Mouse (Mus musculus): ENCODE measurements at regions not wholly inside any gene's neighbourhood (a gene's known extent, or its start where the extent isn't known, plus 50 kb on each side); places are given as distances from the start of the nearest gene placed in this dataset.

DNA sequence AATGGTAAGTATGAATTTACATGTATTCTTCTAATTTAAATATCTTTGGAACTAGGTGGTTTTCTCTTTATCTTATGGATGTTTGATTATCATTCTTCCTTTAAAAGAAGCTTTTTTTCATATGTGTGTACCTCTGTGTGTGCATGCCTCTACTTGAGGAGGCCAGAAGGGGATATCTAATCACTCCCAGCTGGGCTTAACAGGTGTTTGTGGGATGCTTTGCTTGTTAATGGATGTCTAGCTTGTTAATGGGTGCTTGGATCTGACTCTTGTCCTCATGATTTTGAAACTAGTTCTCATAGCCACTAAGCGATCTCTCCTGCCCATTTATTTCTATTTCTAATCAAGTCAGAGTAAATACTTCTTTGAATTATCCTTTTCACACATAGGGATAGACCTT is 408.8 kb upstream of the Meis1 start:
- Histone ChIP-seq H3K9ac (ENCODE audit: low read length) (no peak overlapping the region), H3K27me3 (ENCODE audit: control insufficient read depth, insufficient read depth, low read length) (no peaks in the 10 kb centered on the region), H3K27ac (ENCODE audit: low read depth, low read length) (no peak overlapping the region), H3K4me2 (ENCODE audit: low read depth, low read length, severe bottlenecking) (no peak overlapping the region), H3K9me3 (ENCODE audit: control insufficient read depth, low read length) (no peaks in the 10 kb centered on the region), H3K4me1 (replicated peaks; ENCODE audit: control insufficient read depth, insufficient read depth, low read length) (no peaks in the 10 kb centered on the region), H3K36me3 (ENCODE audit: control insufficient read depth, insufficient read depth, low read length) (no peaks in the 10 kb centered on the region), H3K4me3 (ENCODE audit: low read depth, low read length) (no peak overlapping the region)
- ATAC-seq (replicated peaks; ENCODE audit: low FRiP score): no peak
- WGBS: 93% methylated on average over 1 of the region's 1 CpGs
- no peak for DNase-seq (ENCODE audit: low spot score)

DNA sequence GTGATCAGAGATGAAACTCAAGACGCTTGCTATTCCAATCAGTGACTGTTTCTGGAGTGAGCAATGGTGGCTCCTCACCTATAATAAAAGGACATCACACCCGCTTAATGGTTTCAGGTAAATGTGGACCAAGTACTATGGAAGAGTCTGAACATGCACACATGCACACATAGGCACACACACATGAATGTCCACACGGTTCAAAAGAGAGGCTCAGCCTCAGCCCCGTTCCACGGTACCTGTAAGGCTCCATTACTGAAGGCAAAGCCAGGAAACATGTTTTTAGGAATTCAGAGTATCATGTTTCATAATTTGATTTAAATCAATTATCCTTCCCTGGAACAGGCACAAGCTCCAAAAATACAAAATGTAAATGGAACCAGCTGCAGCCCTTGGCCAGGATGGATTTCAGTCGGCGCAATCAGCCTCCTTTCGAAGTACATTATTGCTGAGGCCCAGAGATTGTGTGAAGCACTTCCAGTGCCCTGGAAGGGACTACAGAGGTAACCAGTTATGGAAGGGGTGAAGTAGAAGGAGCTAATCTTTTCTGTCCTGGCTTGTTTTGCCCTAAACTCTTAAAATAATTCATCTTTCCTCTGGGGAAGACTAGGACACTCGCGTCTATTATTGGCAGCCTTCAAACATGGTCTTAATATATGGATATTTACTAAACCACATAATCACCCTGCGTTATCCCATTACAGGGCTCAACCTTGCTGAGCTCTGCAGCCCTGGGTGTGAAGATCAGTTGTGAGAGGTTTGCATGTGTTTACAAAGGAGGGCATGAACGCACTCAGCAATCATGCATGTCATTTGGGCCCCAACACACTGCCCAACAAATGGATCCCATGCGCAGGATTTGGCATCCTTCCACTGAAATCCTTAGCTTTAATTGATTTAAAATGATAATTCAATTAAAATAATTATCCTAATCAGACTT is 415.2 kb upstream of the Meis1 start:
- no peak for ATAC-seq (replicated peaks; ENCODE audit: low FRiP score)
- WGBS: 87% methylated on average over 13 of the region's 13 CpGs

DNA sequence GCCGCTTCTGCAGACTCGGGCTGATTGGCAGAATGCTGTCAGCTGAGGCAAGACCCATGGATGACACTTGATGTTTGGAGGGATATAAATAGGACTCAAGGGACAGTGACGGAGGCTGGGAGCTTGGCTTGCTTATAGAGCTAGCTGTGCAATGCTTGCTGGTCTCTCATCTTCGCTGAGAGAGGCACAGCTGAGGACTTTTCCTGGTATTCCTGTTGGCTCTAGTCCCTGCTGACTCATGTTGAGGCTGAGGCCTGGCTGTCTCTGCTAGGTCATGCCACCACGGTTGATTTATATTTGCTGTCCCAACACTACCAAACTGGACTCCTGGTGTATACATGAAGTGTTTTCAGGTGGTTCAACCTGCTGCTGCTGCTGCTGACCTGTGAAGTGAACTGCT is 419.6 kb upstream of the Meis1 start:
- ATAC-seq (replicated peaks; ENCODE audit: low FRiP score) (no peak), DNase-seq (ENCODE audit: low spot score) (no peak)
- Histone ChIP-seq H3K27ac (ENCODE audit: low read depth, low read length) (no peak overlapping the region), H3K9ac (ENCODE audit: low read length) (no peak overlapping the region), H3K27me3 (ENCODE audit: control insufficient read depth, insufficient read depth, low read length) (no peaks in the 10 kb centered on the region), H3K4me2 (ENCODE audit: low read depth, low read length, severe bottlenecking) (no peak overlapping the region), H3K4me1 (replicated peaks; ENCODE audit: control insufficient read depth, insufficient read depth, low read length) (no peaks in the 10 kb centered on the region), H3K4me3 (ENCODE audit: low read depth, low read length) (no peak overlapping the region), H3K9me3 (ENCODE audit: control insufficient read depth, low read length) (no peaks in the 10 kb centered on the region), H3K36me3 (ENCODE audit: control insufficient read depth, insufficient read depth, low read length) (no peaks in the 10 kb centered on the region)
- WGBS: 97% methylated on average over 5 of the region's 5 CpGs

More for the DNA sequence above, 415.2 kb upstream of the Meis1 start:
- Histone ChIP-seq H3K27ac (ENCODE audit: low read depth, low read length) (no peak overlapping the region), H3K4me1 (replicated peaks; ENCODE audit: control insufficient read depth, insufficient read depth, low read length) (no peaks in the 10 kb centered on the region), H3K4me3 (ENCODE audit: low read depth, low read length) (no peak overlapping the region), H3K9me3 (ENCODE audit: control insufficient read depth, low read length) (no peaks in the 10 kb centered on the region), H3K4me2 (ENCODE audit: low read depth, low read length, severe bottlenecking) (no peak overlapping the region), H3K36me3 (ENCODE audit: control insufficient read depth, insufficient read depth, low read length) (no peaks in the 10 kb centered on the region), H3K27me3 (ENCODE audit: control insufficient read depth, insufficient read depth, low read length) (no peaks in the 10 kb centered on the region), H3K9ac (ENCODE audit: low read length) (no peak overlapping the region)
- no peak for DNase-seq (ENCODE audit: low spot score)

DNA sequence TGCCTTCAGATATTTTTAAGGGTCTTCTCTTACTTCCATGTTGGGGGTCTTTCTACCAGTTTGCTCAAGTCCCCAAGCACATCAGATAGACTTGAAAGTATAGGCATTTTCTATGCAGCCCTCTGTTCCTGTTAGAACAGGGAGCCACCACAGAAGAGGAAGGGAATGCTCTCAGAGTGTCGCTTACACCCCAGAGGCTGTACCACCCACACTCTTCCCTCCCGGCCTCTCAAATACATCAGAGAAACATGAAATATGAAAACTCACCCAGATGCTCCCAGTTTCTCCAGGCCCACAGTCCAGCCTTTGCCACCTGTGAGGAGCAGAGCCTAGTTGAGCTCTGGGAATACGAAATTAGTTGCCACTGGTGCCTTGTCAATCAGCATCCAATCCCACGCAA is 423.2 kb upstream of the Meis1 start:
- no peak overlapping the region for H3K27ac ChIP-seq (ENCODE audit: low read depth, low read length)

DNA sequence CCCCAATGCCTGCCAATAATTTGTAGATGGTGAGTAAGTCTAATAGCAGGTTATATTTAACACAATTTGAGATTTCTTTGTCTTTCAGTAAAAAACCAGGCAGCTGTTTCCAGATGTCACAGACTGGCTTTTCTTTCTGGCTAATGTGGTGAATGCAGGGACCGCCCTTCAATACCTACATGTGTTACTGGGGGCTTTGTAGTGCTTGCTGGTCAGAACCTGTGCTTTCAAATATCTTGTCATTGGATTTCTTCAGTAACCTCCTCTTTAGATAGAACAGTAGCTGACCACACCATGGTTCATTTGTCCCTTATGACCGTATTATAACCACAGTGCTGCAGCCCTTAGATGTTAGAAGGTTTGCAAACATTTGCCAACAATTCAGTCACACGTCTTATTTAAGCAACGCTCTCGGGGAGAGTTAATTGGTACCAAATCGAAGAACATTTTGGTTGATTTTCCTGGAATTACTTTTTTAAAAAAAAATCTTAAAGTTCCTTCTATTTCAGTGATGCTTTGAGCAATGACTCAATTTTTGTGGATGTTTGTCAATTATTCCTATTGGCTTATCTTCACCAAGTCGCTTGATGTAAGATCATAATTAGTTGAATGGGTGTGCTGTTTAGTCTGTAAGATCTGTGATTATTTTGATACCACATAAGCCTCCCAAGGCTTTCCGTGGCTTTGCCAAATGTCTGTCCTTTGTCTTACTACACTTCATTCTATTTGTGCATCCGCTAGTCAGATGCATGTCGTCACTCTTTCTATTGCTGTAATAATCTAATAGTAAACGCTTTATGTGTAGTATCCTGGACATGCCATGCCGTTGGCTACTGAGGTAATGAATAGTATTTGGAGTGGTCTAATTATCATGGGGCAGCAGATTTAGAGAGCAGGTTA is 436.9 kb upstream of the Meis1 start:
- no peaks in the 10 kb centered on the region for H3K36me3 ChIP-seq (ENCODE audit: control insufficient read depth, insufficient read depth, low read length)
- H3K4me3 ChIP-seq (ENCODE audit: low read depth, low read length): no peak overlapping the region
- DNase-seq (ENCODE audit: low spot score): no peak
- no peak overlapping the region for H3K9ac ChIP-seq (ENCODE audit: low read length)
- H3K27me3 ChIP-seq (ENCODE audit: control insufficient read depth, insufficient read depth, low read length): no peaks in the 10 kb centered on the region
- WGBS: 84% methylated on average over 12 of the region's 12 CpGs
- no peak overlapping the region for H3K4me2 ChIP-seq (ENCODE audit: low read depth, low read length, severe bottlenecking)
- no peak for ATAC-seq (replicated peaks; ENCODE audit: low FRiP score)
- no peaks in the 10 kb centered on the region for H3K9me3 ChIP-seq (ENCODE audit: control insufficient read depth, low read length)
- no peak overlapping the region for H3K27ac ChIP-seq (ENCODE audit: low read depth, low read length)
- no peaks in the 10 kb centered on the region for H3K4me1 ChIP-seq (replicated peaks; ENCODE audit: control insufficient read depth, insufficient read depth, low read length)

More for the DNA sequence above, 423.2 kb upstream of the Meis1 start:
- Histone ChIP-seq H3K9me3 (ENCODE audit: control insufficient read depth, low read length) (no peaks in the 10 kb centered on the region), H3K4me2 (ENCODE audit: low read depth, low read length, severe bottlenecking) (no peak overlapping the region), H3K4me3 (ENCODE audit: low read depth, low read length) (no peak overlapping the region), H3K27me3 (ENCODE audit: control insufficient read depth, insufficient read depth, low read length) (no peaks in the 10 kb centered on the region), H3K4me1 (replicated peaks; ENCODE audit: control insufficient read depth, insufficient read depth, low read length) (no peaks in the 10 kb centered on the region), H3K36me3 (ENCODE audit: control insufficient read depth, insufficient read depth, low read length) (no peaks in the 10 kb centered on the region), H3K9ac (ENCODE audit: low read length) (no peak overlapping the region)
- WGBS: 87% methylated on average over 4 of the region's 4 CpGs
- DNase-seq (ENCODE audit: low spot score) (no peak), ATAC-seq (replicated peaks; ENCODE audit: low FRiP score) (no peak)

DNA sequence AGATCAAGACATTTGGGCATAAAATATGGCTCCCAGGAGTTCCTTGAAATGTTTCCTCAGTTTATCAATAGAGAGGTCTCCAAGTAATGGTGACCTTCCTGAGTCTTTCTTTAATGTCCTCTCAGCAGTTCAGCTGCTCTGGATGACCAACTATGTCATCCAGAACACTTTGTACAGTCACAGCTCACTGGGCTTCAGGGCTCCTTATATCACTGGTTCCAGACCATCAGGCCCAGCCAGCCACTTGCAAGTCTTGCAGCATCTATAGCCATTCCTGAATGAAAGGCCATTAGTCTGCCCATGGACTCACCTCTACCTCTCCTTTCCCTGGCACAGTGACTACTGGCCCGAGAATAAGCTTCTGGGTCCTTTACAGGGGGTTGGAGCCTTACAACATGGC is 437.8 kb upstream of the Meis1 start:
- H3K4me2 ChIP-seq (ENCODE audit: low read depth, low read length, severe bottlenecking): no peak overlapping the region
- H3K9me3 ChIP-seq (ENCODE audit: control insufficient read depth, low read length): no peaks in the 10 kb centered on the region
- no peak overlapping the region for H3K9ac ChIP-seq (ENCODE audit: low read length)
- no peaks in the 10 kb centered on the region for H3K4me1 ChIP-seq (replicated peaks; ENCODE audit: control insufficient read depth, insufficient read depth, low read length)
- DNase-seq (ENCODE audit: low spot score): no peak
- 75% methylated on average over 1 of the region's 1 CpGs for WGBS
- ATAC-seq (replicated peaks; ENCODE audit: low FRiP score): no peak
- no peaks in the 10 kb centered on the region for H3K27me3 ChIP-seq (ENCODE audit: control insufficient read depth, insufficient read depth, low read length)
- H3K4me3 ChIP-seq (ENCODE audit: low read depth, low read length): no peak overlapping the region
- H3K36me3 ChIP-seq (ENCODE audit: control insufficient read depth, insufficient read depth, low read length): no peaks in the 10 kb centered on the region
- no peak overlapping the region for H3K27ac ChIP-seq (ENCODE audit: low read depth, low read length)

DNA sequence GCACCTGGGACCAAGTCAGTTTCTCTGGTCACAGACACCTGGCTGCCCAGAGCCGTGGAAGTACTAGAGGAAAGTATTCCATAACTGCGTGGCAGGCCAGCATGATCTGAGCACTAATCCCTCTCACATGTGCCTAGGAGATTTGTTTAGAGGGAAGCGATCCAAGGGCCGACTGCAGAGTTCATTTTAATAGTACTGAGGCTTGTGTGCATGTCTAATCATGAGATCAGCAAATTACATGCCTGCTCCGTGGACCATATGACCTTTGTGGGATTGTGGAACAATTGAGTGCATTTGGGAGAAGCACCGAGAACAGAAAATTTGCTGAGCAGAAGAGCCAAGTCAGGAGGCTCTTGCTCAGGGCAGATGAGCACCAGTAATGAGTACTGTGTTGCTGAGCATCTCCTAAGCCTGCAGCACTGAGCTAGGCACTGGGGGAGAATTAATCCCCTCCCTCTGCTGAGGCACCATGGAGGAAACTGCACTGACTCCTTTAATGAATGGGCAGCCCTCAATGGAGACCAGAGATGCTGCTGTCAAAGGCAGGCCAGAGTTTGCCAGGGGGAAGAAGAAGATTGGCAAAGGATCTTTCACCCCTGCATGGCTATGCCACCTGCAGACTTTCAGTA is 445.1 kb upstream of the Meis1 start:
- Histone ChIP-seq H3K9ac (ENCODE audit: low read length) (no peak overlapping the region), H3K36me3 (ENCODE audit: control insufficient read depth, insufficient read depth, low read length) (no peaks in the 10 kb centered on the region), H3K27me3 (ENCODE audit: control insufficient read depth, insufficient read depth, low read length) (no peaks in the 10 kb centered on the region), H3K4me3 (ENCODE audit: low read depth, low read length) (no peak overlapping the region), H3K4me2 (ENCODE audit: low read depth, low read length, severe bottlenecking) (no peak overlapping the region), H3K27ac (ENCODE audit: low read depth, low read length) (no peak overlapping the region), H3K4me1 (replicated peaks; ENCODE audit: control insufficient read depth, insufficient read depth, low read length) (no peaks in the 10 kb centered on the region), H3K9me3 (ENCODE audit: control insufficient read depth, low read length) (no peaks in the 10 kb centered on the region)
- no peak for DNase-seq (ENCODE audit: low spot score)
- no peak for ATAC-seq (replicated peaks; ENCODE audit: low FRiP score)
- 66% methylated on average over 6 of the region's 6 CpGs for WGBS

DNA sequence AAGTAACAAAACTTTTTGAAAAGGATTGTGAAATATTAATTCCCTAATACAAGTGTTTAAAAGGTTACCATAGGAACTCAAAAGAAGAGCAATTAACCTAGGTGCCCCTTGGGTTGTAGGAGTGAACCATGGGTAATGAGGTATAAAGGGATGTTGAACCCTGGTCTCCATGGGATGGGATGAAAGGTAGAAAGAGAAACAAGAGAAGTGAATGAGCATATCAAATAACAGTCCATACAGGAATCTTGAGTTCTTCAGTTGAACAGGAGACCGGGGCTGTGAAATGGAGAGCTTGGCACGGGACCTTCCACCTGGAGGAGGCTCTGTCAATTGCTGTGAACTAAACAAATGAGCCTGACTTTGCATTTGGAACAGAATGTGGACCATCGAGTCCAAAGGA is 449.6 kb upstream of the Meis1 start:
- no peaks in the 10 kb centered on the region for H3K36me3 ChIP-seq (ENCODE audit: control insufficient read depth, insufficient read depth, low read length)
- no peak overlapping the region for H3K9ac ChIP-seq (ENCODE audit: low read length)
- no peak for DNase-seq (ENCODE audit: low spot score)
- no peak overlapping the region for H3K4me2 ChIP-seq (ENCODE audit: low read depth, low read length, severe bottlenecking)
- H3K4me3 ChIP-seq (ENCODE audit: low read depth, low read length): no peak overlapping the region
- no peaks in the 10 kb centered on the region for H3K4me1 ChIP-seq (replicated peaks; ENCODE audit: control insufficient read depth, insufficient read depth, low read length)
- H3K27ac ChIP-seq (ENCODE audit: low read depth, low read length): no peak overlapping the region
- no peaks in the 10 kb centered on the region for H3K27me3 ChIP-seq (ENCODE audit: control insufficient read depth, insufficient read depth, low read length)
- 81% methylated on average over 3 of the region's 3 CpGs for WGBS
- no peaks in the 10 kb centered on the region for H3K9me3 ChIP-seq (ENCODE audit: control insufficient read depth, low read length)
- ATAC-seq (replicated peaks; ENCODE audit: low FRiP score): no peak
